Mouse (Mus musculus) c-Kit-positive CD71-positive TER-119-positive erythroid progenitor cells, embryonic 14.5 days (primary cell): ENCODE results near the gene Pi4k2a.
A peak's percentile ranks its signal among the peaks of the same experiment; 100 is the strongest.

Experiments used
- DNase-seq: peaks from one replicate; pipeline ENCODE4 v3.0.0-alpha.2; 2013; ENCODE audit warnings: low spot score

Gene Pi4k2a

GRCm38 (mm10) chr19:42089748-42090595 is at the start of gene Pi4k2a:
Gene Pi4k2a (plus strand): TSS chr19:42090470.
- DNase-seq: peak; percentile 100

GRCm38 (mm10) chr19:42043988-42044387 is 46.3 kb upstream of the Pi4k2a start:
- no peak for DNase-seq

GRCm38 (mm10) chr19:42045269-42046102 is 44.8 kb upstream of the Pi4k2a start, which contains the start of gene Hoga1:
Gene Hoga1 (plus strand): TSS chr19:42045610.
- DNase-seq: peak; percentile 42

- DNase-seq: no peak
These were observed 40.0 kb upstream of the Pi4k2a start for GRCm38 (mm10) chr19:42050251-42050650.

- DNase-seq: no peak
These were observed 38.9 kb upstream of the Pi4k2a start for GRCm38 (mm10) chr19:42051351-42051750.

GRCm38 (mm10) chr19:42051948-42052347 is 38.3 kb upstream of the Pi4k2a start, which contains the start of gene 4933411K16Rik:
Gene 4933411K16Rik (plus strand): TSS chr19:42052248.
- DNase-seq: no peak

GRCm38 (mm10) chr19:42054255-42054654 is 36.0 kb upstream of the Pi4k2a start:
- no peak for DNase-seq

- no peak for DNase-seq
These were observed 34.4 kb upstream of the Pi4k2a start for GRCm38 (mm10) chr19:42055881-42056280.

GRCm38 (mm10) chr19:42056719-42057409 is 33.4 kb upstream of the Pi4k2a start:
- DNase-seq: no peak

GRCm38 (mm10) chr19:42058426-42058825 is 31.8 kb upstream of the Pi4k2a start:
- no peak for DNase-seq

- DNase-seq: no peak
These were observed 28.8 kb upstream of the Pi4k2a start for GRCm38 (mm10) chr19:42061443-42061842.

GRCm38 (mm10) chr19:42068441-42069240 is 21.6 kb upstream of the Pi4k2a start:
- no peak for DNase-seq

GRCm38 (mm10) chr19:42069241-42069525 is 21.1 kb upstream of the Pi4k2a start:
- DNase-seq: no peak

- DNase-seq: no peak
These were observed 19.0 kb upstream of the Pi4k2a start for GRCm38 (mm10) chr19:42071221-42071620.

- no peak for DNase-seq
These were observed 18.2 kb upstream of the Pi4k2a start for GRCm38 (mm10) chr19:42071886-42072608.

GRCm38 (mm10) chr19:42072802-42073201 is 17.5 kb upstream of the Pi4k2a start:
- no peak for DNase-seq

GRCm38 (mm10) chr19:42075051-42075450 is 15.2 kb upstream of the Pi4k2a start:
- DNase-seq: no peak

GRCm38 (mm10) chr19:42075992-42076391 is 14.3 kb upstream of the Pi4k2a start:
- DNase-seq: no peak

- DNase-seq: no peak
These were observed 11.7 kb upstream of the Pi4k2a start for GRCm38 (mm10) chr19:42078566-42078965.

- DNase-seq: peak; percentile 37
These were observed 11.3 kb upstream of the Pi4k2a start for GRCm38 (mm10) chr19:42079006-42079405.

GRCm38 (mm10) chr19:42079950-42080349 is 10.3 kb upstream of the Pi4k2a start:
- no peak for DNase-seq
